In genomic region chr6:67102014-67102413, GRCm38 (mm10) we compare ENCODE assay signal across 8 mouse cellular contexts.
DNase-seq lines count a peak whose midpoint lies in the region; ATAC-seq and TF ChIP-seq lines count a peak whose summit lies in the region.

No protein-coding gene starts in this region.

- no peak for TF ChIP-seq RAD21 in MEL (IDR thresholded peaks at IDR 0.05; ENCODE audit: low read depth, low read length)

- H3K4me3 ChIP-seq in hindbrain, embryonic 14.5 days (replicated peaks; ENCODE audit: low read length): no peak overlapping the region
- H3K4me3 ChIP-seq in hindbrain, embryonic 11.5 days (ENCODE audit: low read depth, low read length): no peak overlapping the region
- 0 out of 4 replicates have a peak overlapping the region, but pooled peaks of 1 of the 2 experiments have one; percentile 0 for H3K4me3 ChIP-seq in MEL (ENCODE audit: control insufficient read depth in 1 of 2, insufficient read depth in 1 of 2, low read depth in 2 of 2, low read length in 2 of 2)
- no peak overlapping the region for H3K4me3 ChIP-seq in midbrain, embryonic 11.5 days (ENCODE audit: low read depth, low read length)
- H3K4me3 ChIP-seq in forebrain, embryonic 15.5 days: no peak overlapping the region

- 87% methylated on average over 4 of the region's 4 CpGs for WGBS in hindbrain, embryonic 14.5 days
- 86% methylated on average over 4 of the region's 4 CpGs for WGBS in hindbrain, embryonic 11.5 days
- 89% methylated on average over 4 of the region's 4 CpGs for WGBS in midbrain, embryonic 11.5 days
- 80% methylated on average over 4 of the region's 4 CpGs for WGBS in forebrain, embryonic 15.5 days

- no peaks in the 10 kb centered on the region for H3K36me3 ChIP-seq in hindbrain, embryonic 14.5 days (replicated peaks; ENCODE audit: control insufficient read depth, insufficient read depth)
- no peaks in the 10 kb centered on the region for H3K36me3 ChIP-seq in hindbrain, embryonic 11.5 days (ENCODE audit: control insufficient read depth, insufficient read depth, low read length)
- no peaks in the 10 kb centered on the region for H3K36me3 ChIP-seq in MEL (ENCODE audit: control insufficient read depth in 1 of 2, insufficient read depth in 2 of 2, low read length in 2 of 2)
- H3K36me3 ChIP-seq in midbrain, embryonic 11.5 days (ENCODE audit: control insufficient read depth, insufficient read depth, low read length): no peaks in the 10 kb centered on the region
- no peaks in the 10 kb centered on the region for H3K36me3 ChIP-seq in forebrain, embryonic 15.5 days

- H3K4me2 ChIP-seq in hindbrain, embryonic 14.5 days (replicated peaks): no peak overlapping the region
- H3K4me2 ChIP-seq in hindbrain, embryonic 11.5 days (replicated peaks; ENCODE audit: low read depth, low read length): no peak overlapping the region
- H3K4me2 ChIP-seq in midbrain, embryonic 11.5 days: no peak overlapping the region
- no peak overlapping the region for H3K4me2 ChIP-seq in forebrain, embryonic 15.5 days (replicated peaks)

- H3K79me2 ChIP-seq in MEL (ENCODE audit: control insufficient read depth, insufficient read depth, low read length, poor library complexity): no peaks in the 10 kb centered on the region

- no peaks in the 10 kb centered on the region for H3K27me3 ChIP-seq in hindbrain, embryonic 14.5 days (ENCODE audit: control insufficient read depth, insufficient read depth, low read length)
- no peaks in the 10 kb centered on the region for H3K27me3 ChIP-seq in hindbrain, embryonic 11.5 days (ENCODE audit: control insufficient read depth, insufficient read depth, low read length)
- peaks cover 0 to 1% of the 10 kb centered on the region in 2 experiments; a peak in 1 of 4 replicates for H3K27me3 ChIP-seq in MEL (ENCODE audit: control insufficient read depth in 1 of 2, insufficient read depth in 2 of 2, low read length in 2 of 2)
- no peaks in the 10 kb centered on the region for H3K27me3 ChIP-seq in midbrain, embryonic 11.5 days (ENCODE audit: control insufficient read depth, insufficient read depth, low read length)
- H3K27me3 ChIP-seq in forebrain, embryonic 15.5 days: no peaks in the 10 kb centered on the region

- H3K9me3 ChIP-seq in hindbrain, embryonic 14.5 days (ENCODE audit: control insufficient read depth, low read length): no peaks in the 10 kb centered on the region
- no peaks in the 10 kb centered on the region for H3K9me3 ChIP-seq in hindbrain, embryonic 11.5 days (ENCODE audit: control insufficient read depth, low read length)
- H3K9me3 ChIP-seq in MEL (replicated peaks; ENCODE audit: insufficient read depth, low read length): no peaks in the 10 kb centered on the region
- H3K9me3 ChIP-seq in midbrain, embryonic 11.5 days (ENCODE audit: control insufficient read depth, low read length): no peaks in the 10 kb centered on the region
- H3K9me3 ChIP-seq in forebrain, embryonic 15.5 days: no peaks in the 10 kb centered on the region

- H3K4me1 ChIP-seq in hindbrain, embryonic 14.5 days (replicated peaks; ENCODE audit: control insufficient read depth, insufficient read depth, low read length): no peaks in the 10 kb centered on the region
- H3K4me1 ChIP-seq in hindbrain, embryonic 11.5 days (replicated peaks; ENCODE audit: control insufficient read depth, insufficient read depth, low read length): no peaks in the 10 kb centered on the region
- H3K4me1 ChIP-seq in MEL (ENCODE audit: control insufficient read depth in 1 of 2, insufficient read depth in 2 of 2, low read length in 2 of 2): 0 out of 4 replicates have a peak, but pooled peaks cover 0 to 9% of the 10 kb centered on the region in 2 experiments
- H3K4me1 ChIP-seq in midbrain, embryonic 11.5 days (ENCODE audit: control insufficient read depth, insufficient read depth, low read length): no peaks in the 10 kb centered on the region
- H3K4me1 ChIP-seq in forebrain, embryonic 15.5 days: no peaks in the 10 kb centered on the region

- no peak overlapping the region for H3K9ac ChIP-seq in hindbrain, embryonic 14.5 days
- no peak overlapping the region for H3K9ac ChIP-seq in hindbrain, embryonic 11.5 days (ENCODE audit: low read depth, low read length)
- H3K9ac ChIP-seq in MEL (ENCODE audit: control insufficient read depth, low read depth, low read length, poor library complexity, severe bottlenecking): no peak overlapping the region
- no peak overlapping the region for H3K9ac ChIP-seq in midbrain, embryonic 11.5 days (ENCODE audit: low read length)
- no peak overlapping the region for H3K9ac ChIP-seq in forebrain, embryonic 15.5 days (replicated peaks)

- ATAC-seq in hindbrain, embryonic 14.5 days (ENCODE audit: low FRiP score): 0 out of 2 replicates have a peak, but pooled peaks have one; percentile 37
- no peak for ATAC-seq in hindbrain, embryonic 11.5 days (ENCODE audit: low FRiP score)
- no peak for ATAC-seq in midbrain, embryonic 11.5 days (ENCODE audit: low FRiP score)
- ATAC-seq in forebrain, embryonic 15.5 days (replicated peaks): no peak

- H3K27ac ChIP-seq in hindbrain, embryonic 14.5 days: no peak overlapping the region
- H3K27ac ChIP-seq in hindbrain, embryonic 11.5 days (ENCODE audit: low read depth, low read length): no peak overlapping the region
- no peak overlapping the region for H3K27ac ChIP-seq in MEL (ENCODE audit: control insufficient read depth, low read depth, low read length)
- H3K27ac ChIP-seq in midbrain, embryonic 11.5 days (ENCODE audit: low read depth, low read length): no peak overlapping the region
- H3K27ac ChIP-seq in forebrain, embryonic 15.5 days (replicated peaks): no peak overlapping the region

- no peak for DNase-seq in hindbrain, embryonic 14.5 days (ENCODE audit: low spot score)
- no peak for DNase-seq in hindbrain, embryonic 11.5 days (ENCODE audit: low spot score)
- DNase-seq in MEL (ENCODE audit: low read depth, low spot score): peak; percentile 78
- DNase-seq in fibroblast of lung, adult 2 months (ENCODE audit: low read depth): peak; percentile 76
- DNase-seq in kidney, adult 9 months: peak; percentile 44
- DNase-seq in naive thymus-derived CD4-positive, alpha-beta T cell, adult 2 months (ENCODE audit: low read depth): peak; percentile 32
- DNase-seq in midbrain, embryonic 11.5 days (ENCODE audit: low spot score, missing footprints): no peak

- peak in 1 of 2 experiments; percentile 30; a peak in 1 of 4 replicates for TF ChIP-seq EP300 in MEL (IDR thresholded peaks at IDR 0.05; ENCODE audit: low read depth in 1 of 2, low read length in 2 of 2)

- no peak for TF ChIP-seq POLR2A in MEL (IDR thresholded peaks at IDR 0.05; ENCODE audit: control insufficient read depth in 1 of 2, insufficient read depth in 1 of 2, low read depth in 1 of 2, low read length in 2 of 2, poor library complexity in 1 of 2)

- TF ChIP-seq CTCF in MEL (IDR thresholded peaks at IDR 0.05 in 2 of 3, conservative IDR thresholded peaks at IDR 0.05 in 1 of 3; ENCODE audit: control insufficient read depth in 1 of 3, insufficient read depth in 1 of 3, low read depth in 2 of 3, low read length in 3 of 3, poor library complexity in 1 of 3, severe bottlenecking in 1 of 3): no peak

TF ChIP-seq in MEL, 35 proteins besides CTCF, POLR2A, EP300 and RAD21:
- no peak for TF ChIP-seq NELFE (IDR thresholded peaks at IDR 0.05; ENCODE audit: low read depth, low read length)
- TF ChIP-seq ZNF384 (IDR thresholded peaks at IDR 0.05; ENCODE audit: low read depth, low read length): no peak
- TF ChIP-seq BHLHE40 (IDR thresholded peaks at IDR 0.05; ENCODE audit: borderline replicate concordance, low read depth, low read length): no peak
- no peak for TF ChIP-seq CHD1 (IDR thresholded peaks at IDR 0.05; ENCODE audit: low read depth, low read length)
TF ChIP-seq in MEL: peak in this region for 0.

Comparison
In these comparisons a context has a peak if more than half of its experiments do, and no peak if none do; other contexts are left out.
1. DNase-seq: peak in MEL (single experiment), fibroblast of lung, adult 2 months (single experiment), kidney, adult 9 months (single experiment) and naive thymus-derived CD4-positive, alpha-beta T cell, adult 2 months (single experiment); none in hindbrain, embryonic 14.5 days (single experiment), hindbrain, embryonic 11.5 days (single experiment) and midbrain, embryonic 11.5 days (single experiment).